Mouse (Mus musculus): ENCODE data around the gene Ccdc150. TPM values are rescaled to one million over a fixed set of nuclear protein-coding genes. Genes with fewer than 3 reads are reported as not detected.

The Ccdc150 gene
- under 1 TPM in 1 of 2 experiments, not detected in 1; 0.52 TPM for total RNA-seq (2023)

DNA sequence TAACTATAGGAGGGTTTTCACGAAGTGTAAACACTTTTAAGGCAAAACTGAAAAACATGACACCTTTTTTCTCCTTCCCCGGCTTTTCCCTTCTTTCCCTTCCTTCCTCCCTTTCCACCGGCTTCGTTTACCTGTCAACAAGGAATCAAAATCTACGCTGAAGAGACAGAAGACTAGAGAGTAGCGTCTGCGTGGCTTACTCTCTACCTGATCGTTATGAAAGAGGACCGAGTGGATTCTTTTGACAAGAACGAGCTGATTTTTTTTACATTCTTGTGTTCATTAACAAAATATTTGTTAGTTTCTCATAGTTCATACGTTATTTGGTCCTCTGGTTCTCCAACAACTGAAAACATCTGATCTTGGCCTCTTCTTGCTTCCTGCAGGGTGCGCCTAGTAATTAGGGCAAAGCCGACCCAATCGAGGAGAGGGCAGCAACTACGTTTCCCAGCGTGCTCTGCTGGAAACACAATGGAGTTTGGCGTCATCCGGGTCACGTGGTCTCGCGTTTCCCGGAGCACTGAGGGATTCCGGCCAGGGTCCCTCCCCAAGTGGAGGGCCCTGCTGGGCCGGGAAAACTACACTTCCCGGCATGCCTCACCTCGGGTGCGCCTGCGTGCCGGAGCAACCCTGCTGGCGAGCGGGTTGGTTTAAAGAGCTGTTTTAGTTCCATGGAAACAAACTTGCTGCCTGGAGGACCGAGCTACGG lies at the start of gene Ccdc150:
Gene Ccdc150, plus strand, starts transcription at position 526 of the 709 bp plus-strand sequence.

Other genes with a start within 250 kb of the Ccdc150 start
- gene Hecw2, start 55.5 kb upstream of the Ccdc150 start, total RNA-seq (2023), result under 1 TPM; 0.29 to 0.33 TPM
- gene Gtf3c3, start 188.3 kb downstream of the Ccdc150 start, total RNA-seq (2023), result 10 to 100 TPM; 19.2 to 27.3 TPM

Data from B cell, adult 67 days (primary cell).